Mouse (Mus musculus) heart, embryonic 16.5 days (tissue): ENCODE measurements around the gene Bmp6. TPM values are rescaled to one million over a fixed set of nuclear protein-coding genes. Genes with fewer than 3 reads are reported as not detected.

Experiments used
- ATAC-seq: fragments of 200-750 bp; cut with Nextera tagmentation; replicated peaks from 2 replicates; pipeline ENCODE4 v1.8.0; 2017; ENCODE audit warnings: moderate number of reproducible peaks; ENCODE audit not compliant: insufficient read depth, low FRiP score; ENCODE audit errors: extremely low read depth
- H3K27ac ChIP-seq: fragments of 300-500 bp; sonication (generic); 2 replicates; pipeline ENCODE4 v1.5.1; 2014; ENCODE audit warnings: mild to moderate bottlenecking, low read length, control low read depth, moderate library complexity
- H3K27me3 ChIP-seq: fragments of 300-500 bp; sonication (generic); 2 replicates; pipeline ENCODE4 v1.6.1; 2014; ENCODE audit warnings: low read length, mixed read lengths; ENCODE audit not compliant: control insufficient read depth, insufficient read depth
- H3K36me3 ChIP-seq: fragments of 300-500 bp; sonication (generic); 2 replicates; pipeline ENCODE4 v1.6.1; 2014; ENCODE audit not compliant: control insufficient read depth, insufficient read depth
- H3K4me1 ChIP-seq: fragments of 300-500 bp; sonication (generic); 2 replicates; pipeline ENCODE4 v1.6.1; 2014; ENCODE audit warnings: low read length, mixed read lengths; ENCODE audit not compliant: control insufficient read depth, insufficient read depth
- H3K4me2 ChIP-seq: fragments of 300-500 bp; sonication (generic); 2 replicates; pipeline ENCODE4 v1.6.1; 2014; ENCODE audit warnings: low read depth, mild to moderate bottlenecking, control low read depth, low read length
- H3K4me3 ChIP-seq: fragments of 300-500 bp; sonication (generic); 2 replicates; pipeline ENCODE4 v1.5.1; 2014; ENCODE audit warnings: mild to moderate bottlenecking, control low read depth, low read length
- H3K9ac ChIP-seq: fragments of 300-500 bp; sonication (generic); 2 replicates; pipeline ENCODE4 v1.6.1; 2014; ENCODE audit warnings: low read length, control low read depth
- H3K9me3 ChIP-seq: fragments of 300-500 bp; sonication (generic); replicated peaks from 2 replicates; pipeline ENCODE4 v1.6.1; 2016; ENCODE audit warnings: low read length; ENCODE audit not compliant: control insufficient read depth
- WGBS: fragments of 180-500 bp; shearing (Covaris S2); extraction: QIAGEN DNeasy Blood & Tissue Kit; methylation state at CpG from one replicate; pipeline ENCODE4 v1.1.7; 2014; 5-methylcytosine and 5-hydroxymethylcytosine counted together
- polyA plus RNA-seq: library from polyadenylated mRNA; unstranded; fragments of >200 nt; fragmentation: Nextera tagmentation; extraction: Ambion mirVana; gene quantifications from 2 replicates; pipeline ENCODE4 v1.2.1, GENCODE M21; 2015

Gene Bmp6
- polyA plus RNA-seq, 1 experiment from 2014 or later = 2.5 TPM

DNA sequence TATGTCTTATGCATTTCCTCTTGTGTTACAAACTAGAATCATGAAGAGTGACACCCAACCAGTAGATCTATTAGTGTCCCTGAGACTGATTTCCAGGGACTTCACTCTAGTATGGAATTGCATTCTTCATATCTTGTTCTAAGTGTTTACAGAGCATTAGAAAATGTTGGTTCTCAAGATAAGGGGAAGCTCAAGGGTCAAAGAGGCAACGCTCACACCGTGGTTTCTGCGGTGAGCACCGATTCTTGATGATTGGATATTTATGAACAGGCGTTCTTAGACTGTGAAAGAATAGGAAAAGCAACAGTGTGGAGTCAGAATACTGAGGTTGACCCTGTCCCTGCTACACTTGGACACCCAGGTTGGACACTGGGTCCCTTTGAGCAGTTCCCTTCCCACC is 89.9 kb downstream of the Bmp6 start:
- Histone ChIP-seq H3K27me3 (no peaks in the 10 kb centered on the region), H3K36me3 (no peaks in the 10 kb centered on the region), H3K4me3 (no peak overlapping the region), H3K27ac (no peak overlapping the region), H3K9ac (no peak overlapping the region), H3K4me2 (no peak overlapping the region), H3K9me3 (no peaks in the 10 kb centered on the region), H3K4me1 (no peaks in the 10 kb centered on the region)
- 77% methylated on average over 5 of the region's 5 CpGs for WGBS
- ATAC-seq = no peak

DNA sequence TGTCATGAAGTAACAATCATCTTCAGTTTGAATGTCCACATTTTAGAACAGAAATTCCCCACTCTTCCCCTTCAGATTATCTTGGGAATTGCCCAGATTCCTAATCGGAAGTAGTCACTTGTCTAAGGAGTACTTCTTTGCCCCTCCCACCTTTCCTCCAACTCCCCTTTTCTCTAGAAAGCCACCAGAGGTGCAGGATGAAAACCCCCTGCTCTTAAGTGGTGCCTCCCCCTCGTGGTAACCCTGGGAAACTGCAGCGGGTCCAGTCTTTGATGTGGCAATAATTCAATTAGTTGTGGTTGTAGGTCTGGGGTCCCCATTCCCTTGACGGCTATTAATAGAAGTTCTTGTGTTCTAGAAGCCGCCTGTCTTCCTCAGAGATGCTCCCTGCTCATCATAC is 93.0 kb downstream of the Bmp6 start:
- 25% methylated on average over 5 of the region's 5 CpGs for WGBS
- ATAC-seq = no peak
- H3K27me3 ChIP-seq = no peaks in the 10 kb centered on the region

DNA sequence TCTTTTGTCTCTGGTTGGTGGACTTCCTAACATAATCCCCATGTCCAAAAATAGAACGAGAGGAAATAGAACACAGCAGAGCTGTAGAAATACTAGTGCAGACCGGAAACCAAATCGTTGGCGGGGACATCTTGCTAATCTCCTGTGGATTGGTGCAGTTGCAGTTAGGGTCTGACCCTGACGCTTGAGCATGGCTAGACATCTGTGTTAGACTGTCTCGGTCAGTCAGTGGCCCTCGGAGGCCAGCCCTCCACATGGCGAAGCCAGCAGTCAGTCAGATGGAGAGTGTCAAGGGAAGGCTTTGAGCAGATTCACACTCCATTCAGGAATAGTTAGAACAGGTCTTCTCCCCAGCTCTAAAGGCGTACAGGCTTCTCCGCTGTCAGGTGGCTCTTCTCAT is 95.3 kb downstream of the Bmp6 start:
- H3K4me3 ChIP-seq = no peak overlapping the region
- H3K36me3 ChIP-seq = no peaks in the 10 kb centered on the region
- no peak overlapping the region for H3K27ac ChIP-seq
- no peaks in the 10 kb centered on the region for H3K9me3 ChIP-seq
- no peak for ATAC-seq
- no peak overlapping the region for H3K9ac ChIP-seq
- H3K4me2 ChIP-seq = no peak overlapping the region
- H3K27me3 ChIP-seq = no peaks in the 10 kb centered on the region
- WGBS = 68% methylated on average over 10 of the region's 10 CpGs
- H3K4me1 ChIP-seq = no peaks in the 10 kb centered on the region

More for the DNA sequence above, 93.0 kb downstream of the Bmp6 start:
- no peak overlapping the region for H3K27ac ChIP-seq
- no peak overlapping the region for H3K4me3 ChIP-seq
- no peak overlapping the region for H3K9ac ChIP-seq
- H3K9me3 ChIP-seq = no peaks in the 10 kb centered on the region
- H3K36me3 ChIP-seq = no peaks in the 10 kb centered on the region
- no peaks in the 10 kb centered on the region for H3K4me1 ChIP-seq
- H3K4me2 ChIP-seq = no peak overlapping the region

DNA sequence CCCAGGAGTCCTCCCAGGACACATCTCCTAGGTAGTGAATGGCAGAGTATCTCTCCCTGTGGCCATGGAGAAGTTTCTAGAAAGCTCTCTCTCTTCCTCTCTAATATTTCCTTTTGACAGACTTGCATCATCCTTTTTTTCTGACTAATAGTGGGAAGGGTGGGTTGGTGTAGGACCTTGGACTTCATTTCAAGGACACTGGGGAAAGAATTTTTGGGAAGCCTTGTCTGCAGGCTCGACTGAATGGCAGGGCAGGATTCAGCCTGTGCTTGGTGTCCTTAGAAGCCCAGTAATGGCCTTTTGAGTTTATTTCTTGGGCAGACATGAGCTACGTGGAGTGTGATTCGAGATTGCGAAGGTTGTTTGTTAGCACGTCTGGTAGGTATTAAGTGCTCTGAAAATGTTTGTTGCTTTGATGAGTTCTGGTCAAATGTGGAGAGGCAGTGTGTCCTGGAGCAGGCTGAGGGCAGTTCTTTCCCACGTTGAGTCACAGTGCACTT is 103.7 kb downstream of the Bmp6 start:
- Histone ChIP-seq H3K27me3 (no peaks in the 10 kb centered on the region), H3K4me3 (no peak overlapping the region), H3K4me1 (peaks cover 4% of the 10 kb centered on the region; the same call in 1 of the 2 replicates), H3K9ac (no peak overlapping the region), H3K36me3 (no peaks in the 10 kb centered on the region), H3K9me3 (no peaks in the 10 kb centered on the region), H3K27ac (no peak overlapping the region), H3K4me2 (no peak overlapping the region)
- ATAC-seq = no peak
- 81% methylated on average over 6 of the region's 6 CpGs for WGBS

DNA sequence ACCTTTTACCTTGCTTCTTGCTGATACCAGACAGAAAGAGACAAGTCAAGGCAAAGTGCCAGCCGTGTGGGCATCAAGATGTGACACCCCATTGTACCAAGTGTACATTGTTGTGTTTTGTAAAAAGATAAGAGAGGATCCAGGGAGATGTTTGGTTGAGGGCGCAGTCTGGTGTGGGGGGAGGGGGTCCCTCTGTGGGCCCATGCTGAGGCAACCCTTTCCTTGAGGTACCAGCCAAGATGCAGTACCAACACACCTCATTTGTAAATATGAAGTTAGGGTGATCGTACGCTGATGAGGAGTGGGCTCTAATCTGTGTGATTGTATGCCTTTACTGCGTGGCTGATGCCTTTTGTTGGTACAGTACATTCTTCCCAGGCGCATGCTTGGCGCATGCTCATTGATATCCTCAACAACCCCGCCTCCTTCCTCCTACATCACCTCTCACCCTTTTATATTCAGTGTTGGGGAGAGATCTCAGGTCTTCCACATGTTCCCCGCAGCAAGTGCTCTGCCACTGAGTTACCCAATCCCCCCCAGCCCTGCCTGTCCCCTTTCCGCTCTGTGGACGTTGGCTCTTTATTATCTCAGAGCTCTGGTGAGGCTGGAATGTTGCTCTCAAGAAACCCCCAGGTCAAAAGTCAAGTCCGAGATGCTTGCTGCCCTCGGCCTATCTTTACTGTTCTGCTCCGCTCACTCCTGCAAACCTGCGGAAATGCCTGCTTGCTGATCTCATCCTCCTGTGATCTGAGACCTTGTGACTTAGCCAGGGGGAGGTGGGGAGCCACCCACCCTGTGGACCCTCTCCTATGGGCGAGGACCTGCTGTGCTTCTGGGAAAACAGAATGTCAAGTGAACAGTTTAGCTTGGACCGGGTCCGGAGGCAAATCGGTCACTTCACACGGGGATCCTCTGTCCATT is 105.4 kb downstream of the Bmp6 start:
- Histone ChIP-seq H3K9ac (no peak overlapping the region), H3K4me2 (peak overlapping the region; percentile 36), H3K9me3 (no peaks in the 10 kb centered on the region), H3K27ac (peak overlapping the region; percentile 12), H3K27me3 (no peaks in the 10 kb centered on the region), H3K4me3 (no peak overlapping the region), H3K36me3 (no peaks in the 10 kb centered on the region), H3K4me1 (peaks cover 4% of the 10 kb centered on the region; the same call in 1 of the 2 replicates)
- peak; percentile 87 for ATAC-seq
- 42% methylated on average over 20 of the region's 20 CpGs for WGBS

DNA sequence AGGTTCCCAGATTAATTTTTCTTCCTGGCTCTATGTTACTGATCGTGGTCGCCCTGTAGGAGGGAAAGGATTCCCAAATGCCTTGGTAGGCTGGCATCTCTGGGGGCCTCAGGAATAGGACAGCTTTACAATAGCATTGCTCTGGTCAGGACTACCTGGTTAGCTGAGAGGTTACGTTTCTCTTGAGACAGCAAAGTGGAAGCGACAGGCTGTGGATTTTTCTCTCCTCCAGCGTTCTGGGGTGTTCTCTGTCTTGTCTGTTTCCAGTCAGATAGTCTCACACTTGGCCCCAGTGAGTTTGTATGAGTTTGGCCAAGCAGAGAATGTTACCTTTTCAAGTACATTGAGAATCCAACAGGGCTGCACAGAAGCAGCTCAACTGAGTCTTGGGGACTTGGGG is 106.5 kb downstream of the Bmp6 start:
- no peak overlapping the region for H3K4me2 ChIP-seq
- H3K36me3 ChIP-seq = no peaks in the 10 kb centered on the region
- no peaks in the 10 kb centered on the region for H3K9me3 ChIP-seq
- H3K4me3 ChIP-seq = no peak overlapping the region
- H3K27me3 ChIP-seq = no peaks in the 10 kb centered on the region
- H3K27ac ChIP-seq = no peak overlapping the region
- 80% methylated on average over 5 of the region's 5 CpGs for WGBS
- no peak for ATAC-seq
- no peak overlapping the region for H3K9ac ChIP-seq
- peaks cover 4% of the 10 kb centered on the region; the same call in 1 of the 2 replicates for H3K4me1 ChIP-seq

DNA sequence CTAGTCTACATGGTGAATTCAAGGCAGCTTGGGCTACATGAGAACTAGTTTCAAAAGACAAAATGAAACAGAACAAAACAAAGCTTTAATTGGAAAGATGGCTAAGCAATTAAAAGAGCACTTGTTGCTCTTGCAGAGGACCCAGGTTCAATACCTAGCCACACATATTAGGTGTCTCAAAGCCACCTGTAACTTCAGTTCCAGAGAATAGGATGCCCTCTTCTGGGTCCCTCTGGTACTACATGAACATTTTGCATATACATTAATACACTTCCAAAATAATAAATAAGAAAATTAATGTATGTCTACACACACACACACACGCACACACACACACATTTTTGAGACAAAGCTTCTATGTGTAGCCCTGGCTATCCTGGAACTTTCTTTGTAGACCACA is 118.5 kb downstream of the Bmp6 start:
- Histone ChIP-seq H3K27me3 (no peaks in the 10 kb centered on the region), H3K4me3 (no peak overlapping the region), H3K27ac (no peak overlapping the region), H3K9ac (no peak overlapping the region), H3K36me3 (no peaks in the 10 kb centered on the region), H3K4me1 (no peaks in the 10 kb centered on the region), H3K4me2 (no peak overlapping the region), H3K9me3 (no peaks in the 10 kb centered on the region)
- 77% methylated on average over 1 of the region's 1 CpGs for WGBS
- no peak for ATAC-seq

DNA sequence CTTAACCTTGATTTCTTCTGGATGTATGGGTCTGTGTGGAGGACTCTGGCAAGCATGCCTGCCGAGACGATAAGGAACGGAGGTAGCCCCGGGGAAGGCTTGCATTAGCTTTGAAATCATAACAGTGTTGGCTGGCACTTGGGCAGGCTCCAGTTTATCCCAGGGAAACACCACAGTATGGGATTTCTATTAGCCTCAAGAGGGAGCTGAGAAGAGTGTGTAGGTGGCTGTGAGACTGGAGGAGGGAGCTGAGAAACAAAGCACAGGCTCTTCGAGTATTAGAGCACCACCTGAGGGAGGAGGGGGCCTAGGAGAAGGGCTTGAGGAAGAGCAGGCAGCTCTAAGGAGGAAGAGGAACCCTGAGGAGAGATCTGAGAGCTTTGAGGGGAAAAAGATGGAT is 126.0 kb downstream of the Bmp6 start:
- no peak overlapping the region for H3K4me3 ChIP-seq
- no peaks in the 10 kb centered on the region for H3K4me1 ChIP-seq
- no peak overlapping the region for H3K4me2 ChIP-seq
- H3K9ac ChIP-seq = no peak overlapping the region
- no peaks in the 10 kb centered on the region; the same call in 1 of the 2 replicates for H3K27me3 ChIP-seq
- ATAC-seq = no peak
- WGBS = 65% methylated on average over 5 of the region's 5 CpGs
- H3K36me3 ChIP-seq = no peaks in the 10 kb centered on the region
- H3K27ac ChIP-seq = no peak overlapping the region
- no peaks in the 10 kb centered on the region for H3K9me3 ChIP-seq

DNA sequence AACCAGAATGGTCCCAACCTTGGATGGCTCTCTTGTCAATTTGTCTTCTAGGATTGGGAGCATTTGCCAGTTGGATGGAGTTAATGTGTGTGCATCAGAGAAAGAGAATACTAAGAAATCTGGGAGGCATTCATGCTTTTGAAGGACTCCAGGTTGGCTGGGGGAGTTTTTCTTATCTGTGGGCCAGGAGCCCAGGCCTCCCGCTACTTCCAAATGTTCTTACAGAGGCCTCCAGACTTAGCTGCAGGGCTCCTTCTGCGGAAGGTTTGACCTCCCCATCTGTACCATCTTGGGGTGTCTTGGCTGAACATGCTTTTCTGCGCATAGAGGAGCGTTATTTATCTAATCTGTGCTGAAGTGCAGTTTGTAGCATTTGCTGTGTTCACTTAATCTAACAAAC is 127.7 kb downstream of the Bmp6 start:
- WGBS = 68% methylated on average over 4 of the region's 4 CpGs
- Histone ChIP-seq H3K27me3 (no peaks in the 10 kb centered on the region; the same call in 1 of the 2 replicates), H3K27ac (no peak overlapping the region), H3K9ac (no peak overlapping the region), H3K4me1 (no peaks in the 10 kb centered on the region), H3K9me3 (no peaks in the 10 kb centered on the region), H3K4me3 (no peak overlapping the region), H3K4me2 (no peak overlapping the region), H3K36me3 (no peaks in the 10 kb centered on the region)
- no peak for ATAC-seq
